Mouse (Mus musculus) stomach, postnatal 0 days (tissue): Measurements from ENCODE around the gene Fkbp5. TPM values are rescaled to one million over a fixed set of nuclear protein-coding genes. Genes with fewer than 3 reads are reported as not detected.

Experiments
- ATAC-seq: fragments of 200-750 bp; cut with Nextera tagmentation; 2 replicates; pipeline ENCODE4 v1.8.0; 2017; ENCODE audit not compliant: low FRiP score, low TSS enrichment
- DNase-seq: peaks from one replicate; pipeline ENCODE4 v3.0.0-alpha.2; 2016; ENCODE audit warnings: low spot score
- H3K27ac ChIP-seq: fragments of 300-500 bp; sonication (generic); replicated peaks from 2 replicates; pipeline ENCODE4 v1.5.1; 2014; ENCODE audit warnings: mild to moderate bottlenecking, control low read depth
- H3K27me3 ChIP-seq: fragments of 300-500 bp; sonication (generic); 2 replicates; pipeline ENCODE4 v1.6.1; 2014; ENCODE audit warnings: low read length; ENCODE audit not compliant: control insufficient read depth, insufficient read depth
- H3K36me3 ChIP-seq: fragments of 300-500 bp; sonication (generic); 2 replicates; pipeline ENCODE4 v1.6.1; 2014; ENCODE audit warnings: low read length, mixed read lengths; ENCODE audit not compliant: control insufficient read depth, insufficient read depth
- H3K4me1 ChIP-seq: fragments of 300-500 bp; sonication (generic); replicated peaks from 2 replicates; pipeline ENCODE4 v1.6.1; 2014; ENCODE audit warnings: antibody characterized with exemption; ENCODE audit not compliant: control insufficient read depth, insufficient read depth
- H3K4me2 ChIP-seq: fragments of 300-500 bp; sonication (generic); replicated peaks from 2 replicates; pipeline ENCODE4 v1.6.1; 2014; ENCODE audit warnings: low read depth, mild to moderate bottlenecking, control low read depth, moderate library complexity
- H3K4me3 ChIP-seq: fragments of 300-500 bp; sonication (generic); 2 replicates; pipeline ENCODE4 v1.5.1; 2014; ENCODE audit warnings: low read depth, low read length, control low read depth
- H3K9ac ChIP-seq: fragments of 300-500 bp; sonication (generic); 2 replicates; pipeline ENCODE4 v1.6.1; 2014; ENCODE audit warnings: mild to moderate bottlenecking, low read length, control low read depth, mixed read lengths
- H3K9me3 ChIP-seq: fragments of 300-500 bp; sonication (generic); 2 replicates; pipeline ENCODE4 v1.6.1; 2016; ENCODE audit warnings: low read length; ENCODE audit not compliant: control insufficient read depth
- CTCF ChIP-seq: IDR thresholded peaks from 2 replicates; pipeline ENCODE4 v1.5.1; 2016; ENCODE audit warnings: antibody characterized with exemption, low read depth, mild to moderate bottlenecking, moderate library complexity
- EP300 ChIP-seq: optimal IDR thresholded peaks from 2 replicates; pipeline ENCODE3; 2016; ENCODE audit warnings: antibody characterized with exemption
- WGBS: fragments of 180-500 bp; shearing (Covaris S2); extraction: QIAGEN DNeasy Blood & Tissue Kit; methylation state at CpG from one replicate; pipeline ENCODE4 v1.1.7; 2014; 5-methylcytosine and 5-hydroxymethylcytosine counted together
- polyA plus RNA-seq: library from polyadenylated mRNA; unstranded; fragments of >200 nt; fragmentation: Nextera tagmentation; extraction: Ambion mirVana; gene quantifications from 2 replicates; pipeline ENCODE4 v1.2.1, GENCODE M21; 2015

Fkbp5 gene
- polyA plus RNA-seq, 1 experiment from 2014 or later = 11.8 TPM

GRCm38 (mm10) chr17:28451914-28452313 is 65.4 kb downstream of the Fkbp5 start:
- no peak overlapping the region for H3K4me2 ChIP-seq
- no peak for DNase-seq
- 77% methylated on average over 3 of the region's 3 CpGs for WGBS
- TF ChIP-seq EP300 (no peak), CTCF (no peak)
- H3K9me3 ChIP-seq = no peaks in the 10 kb centered on the region
- no peak overlapping the region for H3K9ac ChIP-seq
- H3K4me3 ChIP-seq = no peak overlapping the region
- no peaks in the 10 kb centered on the region for H3K36me3 ChIP-seq
- ATAC-seq = no peak
- H3K4me1 ChIP-seq = 0 out of 2 replicates have a peak, but pooled peaks cover 2% of the 10 kb centered on the region
- no peak overlapping the region for H3K27ac ChIP-seq
- no peaks in the 10 kb centered on the region for H3K27me3 ChIP-seq

- H3K9me3 ChIP-seq = no peaks in the 10 kb centered on the region
- ATAC-seq = no peak
- no peaks in the 10 kb centered on the region for H3K36me3 ChIP-seq
- 0 out of 2 replicates have a peak, but pooled peaks cover 2% of the 10 kb centered on the region for H3K4me1 ChIP-seq
- H3K4me2 ChIP-seq = no peak overlapping the region
- no peak overlapping the region for H3K9ac ChIP-seq
- 73% methylated on average over 5 of the region's 5 CpGs for WGBS
- DNase-seq = no peak
- no peaks in the 10 kb centered on the region for H3K27me3 ChIP-seq
- TF ChIP-seq CTCF = no peak
- no peak for TF ChIP-seq EP300
- H3K4me3 ChIP-seq = no peak overlapping the region
- H3K27ac ChIP-seq = no peak overlapping the region
Observed at GRCm38 (mm10) chr17:28451487-28451886, 65.8 kb downstream of the Fkbp5 start.

- H3K4me2 ChIP-seq = no peak overlapping the region
- no peaks in the 10 kb centered on the region for H3K27me3 ChIP-seq
- TF ChIP-seq CTCF (no peak), EP300 (no peak)
- WGBS = 56% methylated on average over 6 of the region's 6 CpGs
- ATAC-seq (no peak), DNase-seq (no peak)
- H3K9me3 ChIP-seq = no peaks in the 10 kb centered on the region
- no peak overlapping the region for H3K9ac ChIP-seq
- 0 out of 2 replicates have a peak, but pooled peaks cover 1% of the 10 kb centered on the region for H3K4me1 ChIP-seq
- H3K27ac ChIP-seq = no peak overlapping the region
- no peaks in the 10 kb centered on the region for H3K36me3 ChIP-seq
- no peak overlapping the region for H3K4me3 ChIP-seq
Observed at GRCm38 (mm10) chr17:28448225-28448624, 69.1 kb downstream of the Fkbp5 start.

- Histone ChIP-seq H3K9me3 (no peaks in the 10 kb centered on the region), H3K36me3 (no peaks in the 10 kb centered on the region), H3K9ac (no peak overlapping the region), H3K4me2 (no peak overlapping the region), H3K4me1 (no peaks in the 10 kb centered on the region), H3K27me3 (no peaks in the 10 kb centered on the region), H3K4me3 (no peak overlapping the region), H3K27ac (0 out of 2 replicates have a peak overlapping the region, but pooled peaks have one; percentile 13)
- 0 out of 2 replicates have a peak, but pooled peaks have one; percentile 26 for ATAC-seq
- no peak for TF ChIP-seq EP300
- TF ChIP-seq CTCF = no peak
- WGBS = 55% methylated on average over 7 of the region's 7 CpGs
- no peak for DNase-seq
Observed at GRCm38 (mm10) chr17:28447789-28448188, 69.5 kb downstream of the Fkbp5 start.

- TF ChIP-seq CTCF = no peak
Observed at GRCm38 (mm10) chr17:28446820-28447168, 70.5 kb downstream of the Fkbp5 start.

GRCm38 (mm10) chr17:28445886-28446819 is 71.2 kb downstream of the Fkbp5 start:
- no peak for ATAC-seq
- 66% methylated on average over 12 of the region's 12 CpGs for WGBS
- no peak overlapping the region; the same call in 1 of the 2 replicates for H3K27ac ChIP-seq

More at GRCm38 (mm10) chr17:28446820-28447168, 70.5 kb downstream of the Fkbp5 start:
- H3K27me3 ChIP-seq = no peaks in the 10 kb centered on the region
- ATAC-seq (no peak), DNase-seq (no peak)
- H3K9me3 ChIP-seq = no peaks in the 10 kb centered on the region
- H3K4me3 ChIP-seq = no peak overlapping the region
- no peaks in the 10 kb centered on the region for H3K36me3 ChIP-seq
- WGBS = 47% methylated on average over 5 of the region's 5 CpGs
- H3K27ac ChIP-seq = peak overlapping the region; percentile 35; the same call in 1 of the 2 replicates
- no peak overlapping the region for H3K9ac ChIP-seq
- H3K4me2 ChIP-seq = no peak overlapping the region
- H3K4me1 ChIP-seq = no peaks in the 10 kb centered on the region

More at GRCm38 (mm10) chr17:28445886-28446819, 71.2 kb downstream of the Fkbp5 start:
- no peaks in the 10 kb centered on the region for H3K27me3 ChIP-seq
- H3K4me3 ChIP-seq = no peak overlapping the region
- H3K9ac ChIP-seq = no peak overlapping the region
- no peak for DNase-seq
- H3K9me3 ChIP-seq = no peaks in the 10 kb centered on the region
- no peaks in the 10 kb centered on the region for H3K4me1 ChIP-seq
- H3K36me3 ChIP-seq = no peaks in the 10 kb centered on the region
- H3K4me2 ChIP-seq = no peak overlapping the region
- TF ChIP-seq EP300 (no peak), CTCF (no peak)
